Mouse (Mus musculus) MN1 (cell line): ENCODE results near the gene Frk.
"Not testable (repeated sequence)": the region's sequence is repeated elsewhere in the genome, so short reads cannot be mapped to it uniquely, and the experiment has no call there.

ENCODE experiments used
- DNase-seq: peaks from one replicate; pipeline ENCODE4 v3.0.0-alpha.2; 2016; ENCODE audit warnings: low spot score

The Frk gene

GRCm38 (mm10) chr10:34483297-34484013 lies at the start of gene Frk:
Frk (plus strand) TSS chr10:34483399.
- no peak for DNase-seq

GRCm38 (mm10) chr10:34434191-34434590 lies 49.0 kb upstream of the Frk start:
- DNase-seq, result not testable (repeated sequence)

GRCm38 (mm10) chr10:34449469-34449868 lies 33.7 kb upstream of the Frk start:
- DNase-seq, result no peak

- no peak for DNase-seq
Observed at GRCm38 (mm10) chr10:34461451-34461850, 21.7 kb upstream of the Frk start.

GRCm38 (mm10) chr10:34464321-34464720 lies 18.9 kb upstream of the Frk start:
- peak; percentile 24 for DNase-seq

GRCm38 (mm10) chr10:34469037-34469436 lies 14.2 kb upstream of the Frk start:
- no peak for DNase-seq

- no peak for DNase-seq
Observed at GRCm38 (mm10) chr10:34479942-34480455, 3.2 kb upstream of the Frk start.

- no peak for DNase-seq
Observed at GRCm38 (mm10) chr10:34484014-34484411, 814 bp downstream of the Frk start.

GRCm38 (mm10) chr10:34485079-34485478 lies 1.9 kb downstream of the Frk start:
- DNase-seq, result no peak

- DNase-seq, result no peak
Observed at GRCm38 (mm10) chr10:34507807-34508206, 24.6 kb downstream of the Frk start.

- no peak for DNase-seq
Observed at GRCm38 (mm10) chr10:34508593-34508992, 25.4 kb downstream of the Frk start.

- DNase-seq, result no peak
Observed at GRCm38 (mm10) chr10:34509256-34509655, 26.1 kb downstream of the Frk start.

GRCm38 (mm10) chr10:34511192-34511591 lies 28.0 kb downstream of the Frk start:
- DNase-seq, result peak; percentile 26

- no peak for DNase-seq
Observed at GRCm38 (mm10) chr10:34512551-34512950, 29.4 kb downstream of the Frk start.

- DNase-seq, result no peak
Observed at GRCm38 (mm10) chr10:34525598-34525997, 42.4 kb downstream of the Frk start.

- DNase-seq, result no peak
Observed at GRCm38 (mm10) chr10:34531766-34532165, 48.6 kb downstream of the Frk start.

GRCm38 (mm10) chr10:34532507-34532906 lies 49.3 kb downstream of the Frk start:
- no peak for DNase-seq

GRCm38 (mm10) chr10:34540687-34541086 lies 57.5 kb downstream of the Frk start:
- no peak for DNase-seq

GRCm38 (mm10) chr10:34541717-34542490 lies 58.7 kb downstream of the Frk start:
- no peak for DNase-seq

- no peak for DNase-seq
Observed at GRCm38 (mm10) chr10:34550612-34551011, 67.4 kb downstream of the Frk start.

- no peak for DNase-seq
Observed at GRCm38 (mm10) chr10:34551636-34552035, 68.4 kb downstream of the Frk start.

- no peak for DNase-seq
Observed at GRCm38 (mm10) chr10:34563518-34564176, 80.4 kb downstream of the Frk start.

- DNase-seq, result no peak
Observed at GRCm38 (mm10) chr10:34615474-34615873, 132.3 kb downstream of the Frk start.
